Mouse (Mus musculus): ENCODE measurements at regions not wholly inside any gene's neighbourhood (a gene's known extent, or its start where the extent isn't known, plus 50 kb on each side); places are given as distances from the start of the nearest gene placed in this dataset.

- no peak for DNase-seq
These were observed 249.2 kb downstream of the Ptprc start for GRCm38 (mm10) chr1:137926326-137926725.

GRCm38 (mm10) chr1:137924156-137924555 lies 251.4 kb downstream of the Ptprc start:
- no peak for DNase-seq

- DNase-seq, result no peak
These were observed 251.8 kb downstream of the Ptprc start for GRCm38 (mm10) chr1:137923705-137924104.

- peak; percentile 77 to 79 for DNase-seq
These were observed 252.7 kb downstream of the Ptprc start for GRCm38 (mm10) chr1:137922769-137923168.

- no peak for DNase-seq
These were observed 253.9 kb downstream of the Ptprc start for GRCm38 (mm10) chr1:137921592-137921991.

- no peak for DNase-seq
These were observed 255.6 kb downstream of the Ptprc start for GRCm38 (mm10) chr1:137919739-137920563.

- peak; percentile 75 to 81 for DNase-seq
These were observed 258.1 kb downstream of the Ptprc start for GRCm38 (mm10) chr1:137917449-137917848.

- DNase-seq, result no peak
These were observed 268.6 kb downstream of the Ptprc start for GRCm38 (mm10) chr1:137906883-137907282.

GRCm38 (mm10) chr1:137906477-137906876 lies 269.0 kb downstream of the Ptprc start:
- no peak for DNase-seq

- DNase-seq, result no peak
These were observed 269.9 kb downstream of the Ptprc start for GRCm38 (mm10) chr1:137905566-137905965.

- DNase-seq, result no peak
These were observed 272.2 kb downstream of the Ptprc start for GRCm38 (mm10) chr1:137903351-137903750.

GRCm38 (mm10) chr1:137902859-137903258 lies 272.6 kb downstream of the Ptprc start:
- peak; percentile 27 to 28 for DNase-seq

GRCm38 (mm10) chr1:137901996-137902395 lies 273.5 kb downstream of the Ptprc start:
- no peak for DNase-seq

- DNase-seq, result no peak
These were observed 274.3 kb downstream of the Ptprc start for GRCm38 (mm10) chr1:137901211-137901610.

- DNase-seq, result peak; percentile 29 to 35
These were observed 274.9 kb downstream of the Ptprc start for GRCm38 (mm10) chr1:137900621-137901071.

GRCm38 (mm10) chr1:137899916-137900601 lies 275.4 kb downstream of the Ptprc start:
- peak; percentile 53 to 54 for DNase-seq

GRCm38 (mm10) chr1:137899305-137899704 lies 276.2 kb downstream of the Ptprc start:
- DNase-seq, result peak in 1 of 2 experiments; percentile 12

GRCm38 (mm10) chr1:137898891-137899290 lies 276.6 kb downstream of the Ptprc start:
- no peak for DNase-seq

GRCm38 (mm10) chr1:137898397-137898796 lies 277.1 kb downstream of the Ptprc start:
- DNase-seq, result peak; percentile 74 to 77

GRCm38 (mm10) chr1:137881656-137882055 lies 293.9 kb downstream of the Ptprc start:
- no peak for DNase-seq

GRCm38 (mm10) chr1:137874361-137874760 lies 301.1 kb downstream of the Ptprc start:
- no peak for DNase-seq

- DNase-seq, result no peak
These were observed 301.9 kb downstream of the Ptprc start for GRCm38 (mm10) chr1:137873628-137874027.

GRCm38 (mm10) chr1:137865030-137865429 lies 310.5 kb downstream of the Ptprc start:
- peak in 1 of 2 experiments; percentile 4 for DNase-seq

GRCm38 (mm10) chr1:137863506-137863905 lies 312.0 kb downstream of the Ptprc start:
- DNase-seq, result no peak

All from B cell, adult 2 months (primary cell).